Mouse (Mus musculus) thymus, postnatal 14 days (tissue): Measurements from ENCODE around the gene Rnf215.
A peak's percentile ranks its signal among the peaks of the same experiment; 100 is the strongest.
"Not testable (repeated sequence)": the region's sequence is repeated elsewhere in the genome, so short reads cannot be mapped to it uniquely, and the experiment has no call there.

ENCODE experiments used
- DNase-seq: peaks from one replicate; pipeline ENCODE4 v3.0.0; 2021

Rnf215 gene

DNA sequence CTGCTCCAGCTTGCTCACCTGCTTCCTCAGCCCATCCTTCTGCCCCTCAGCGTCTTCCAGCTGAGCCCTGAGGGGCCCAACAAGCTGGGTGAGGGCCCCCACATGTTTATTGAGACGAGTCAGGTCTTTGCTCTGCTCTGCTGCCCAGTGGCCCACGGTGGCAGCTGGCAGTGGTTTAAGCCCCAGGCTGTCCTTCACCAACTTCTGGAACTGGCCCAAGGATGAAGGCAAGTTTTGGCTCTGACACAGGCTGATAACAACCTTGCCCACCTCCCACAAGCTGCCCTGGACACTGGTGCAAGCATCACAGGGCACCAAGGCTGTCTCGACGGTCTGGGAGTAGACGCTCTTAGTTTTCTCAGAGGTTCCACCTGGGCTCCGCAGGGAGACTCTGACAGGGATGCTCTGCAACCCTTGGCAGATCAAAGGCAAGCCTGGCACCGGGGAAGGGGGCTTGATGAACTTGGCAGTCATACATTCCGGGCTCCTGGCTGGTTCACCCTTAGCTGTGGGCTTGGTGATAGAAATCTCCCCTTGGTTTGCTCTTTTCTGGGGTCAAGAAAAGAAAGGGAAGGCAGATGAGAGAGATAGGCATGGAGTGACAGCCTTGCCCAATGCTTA lies 13.6 kb downstream of the Rnf215 start:
- DNase-seq, result no peak

DNA sequence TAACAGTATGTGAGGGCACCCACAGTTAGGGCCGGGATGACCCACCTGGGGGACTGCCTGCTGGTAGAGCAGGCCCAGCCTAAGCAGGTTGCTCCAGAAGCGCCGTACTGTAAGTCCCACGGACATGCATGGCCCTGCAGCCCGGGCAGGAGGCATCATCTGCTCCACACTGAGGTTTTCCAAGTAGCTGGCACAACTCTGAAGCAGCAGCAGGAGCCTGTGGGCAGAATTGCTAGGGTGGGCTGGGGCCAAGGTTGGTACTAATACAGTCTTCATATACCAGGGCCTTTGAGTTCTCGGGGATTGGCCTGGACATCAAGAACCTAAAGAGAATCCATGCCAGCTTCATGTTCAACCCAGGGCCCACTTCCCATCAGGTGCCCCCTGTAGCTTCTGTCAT lies 14.9 kb downstream of the Rnf215 start:
- no peak for DNase-seq

DNA sequence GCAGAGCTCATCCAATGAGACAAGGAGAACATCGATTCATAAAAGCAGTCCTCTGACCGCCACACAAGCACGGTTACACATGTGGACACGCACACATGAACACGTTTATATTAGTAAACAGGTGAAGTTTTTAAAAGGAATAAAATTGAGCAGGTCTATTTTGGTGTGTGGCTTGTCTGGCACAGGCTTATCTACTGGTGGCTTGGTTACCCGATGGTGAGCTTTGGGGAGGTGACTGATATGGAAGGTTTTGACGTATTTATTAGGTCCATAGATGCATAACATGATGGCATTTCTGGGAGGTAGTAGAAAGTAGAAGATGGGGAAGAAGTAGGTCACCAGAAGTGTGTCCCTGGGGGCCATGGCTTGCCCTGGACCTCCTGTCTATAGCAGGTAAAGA lies 18.7 kb downstream of the Rnf215 start:
- no peak for DNase-seq

DNA sequence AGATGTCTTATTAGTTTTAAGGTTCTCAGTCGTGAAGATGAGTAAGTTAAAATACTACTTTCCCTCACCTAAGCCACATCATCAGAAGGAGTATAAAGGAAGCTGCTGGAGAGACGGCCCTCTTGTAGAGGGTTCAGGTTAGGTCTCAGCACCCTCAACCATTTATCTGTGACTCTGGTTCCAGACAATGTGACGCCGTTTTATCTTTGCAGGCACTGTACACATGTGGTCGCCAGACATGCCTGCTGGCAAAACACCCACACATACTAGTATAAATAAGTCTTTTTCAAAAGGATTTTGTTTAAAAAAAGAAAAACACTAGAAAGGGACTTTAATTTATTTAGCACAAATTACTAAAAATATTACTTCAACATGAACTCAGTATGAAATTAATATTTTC lies 20.6 kb downstream of the Rnf215 start:
- no peak for DNase-seq

DNA sequence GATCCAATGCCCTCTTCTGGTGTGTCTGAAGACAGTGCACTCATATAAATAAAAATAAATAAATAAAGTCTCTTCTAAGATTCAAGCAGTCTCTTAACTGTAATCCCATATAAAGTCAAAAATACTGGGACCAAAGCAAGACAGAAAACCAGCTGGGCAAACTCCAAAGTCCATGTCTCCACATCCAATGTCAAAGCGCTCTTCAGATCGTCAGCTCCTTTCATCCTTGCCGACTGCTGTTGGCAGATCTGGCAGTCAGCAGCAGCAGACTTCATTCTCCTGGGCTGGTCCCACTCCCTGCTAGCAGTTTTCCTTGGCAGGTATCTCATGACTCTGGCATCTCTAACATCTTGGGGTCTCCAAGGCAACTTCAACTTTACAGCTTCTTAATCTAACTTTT lies 23.7 kb downstream of the Rnf215 start:
- no peak for DNase-seq

DNA sequence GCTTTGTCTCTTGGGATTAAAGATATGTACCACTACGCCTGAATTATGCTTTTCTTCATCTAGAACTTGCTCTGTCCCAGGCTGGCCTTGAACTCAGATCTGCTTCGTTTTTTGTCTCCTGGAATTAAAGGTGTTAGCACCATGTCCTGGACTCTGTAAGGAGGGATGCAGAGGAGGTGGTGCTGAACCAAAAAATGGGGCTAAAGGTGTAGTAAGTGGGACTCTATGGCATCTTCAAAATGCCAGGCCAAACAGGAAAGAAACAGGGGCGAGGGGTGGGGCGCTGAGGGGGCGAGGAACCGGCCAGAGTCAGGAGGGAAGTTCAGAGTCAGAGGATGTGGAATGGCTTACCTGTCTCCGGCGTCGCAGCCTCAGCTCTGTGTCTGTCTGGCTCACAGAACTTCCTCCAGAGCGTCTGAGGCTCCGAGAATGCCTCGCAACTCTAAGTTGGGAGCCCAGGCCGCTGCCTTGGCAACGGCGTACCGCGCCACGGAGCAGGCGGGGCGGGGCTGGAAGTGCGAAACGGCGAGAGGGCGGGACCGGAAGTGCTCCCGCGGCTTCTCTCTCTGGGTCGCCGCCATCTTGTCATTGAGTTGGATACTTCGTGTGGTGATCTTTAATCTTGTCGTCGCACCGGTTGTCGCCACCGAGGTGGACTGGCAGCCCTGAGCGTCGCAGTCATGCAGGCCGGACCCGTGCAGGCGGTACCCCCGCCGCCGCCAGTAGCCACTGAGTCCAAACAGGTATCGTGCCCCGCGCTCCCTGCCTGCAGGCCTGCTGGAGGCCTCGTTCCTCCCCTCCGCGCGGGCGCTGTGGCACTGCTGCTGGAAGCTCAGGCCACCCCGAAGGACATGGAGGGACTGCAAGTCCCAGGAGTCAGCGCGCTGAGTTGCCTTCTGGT lies 25.1 kb downstream of the Rnf215 start, which contains the start of the genes Ccdc157 and Sf3a1:
Gene Ccdc157, minus strand, starts transcription at position 486 of the 901 bp plus-strand sequence.
Gene Sf3a1, plus strand, starts transcription at position 543 of the 901 bp plus-strand sequence.
- peak; percentile 96 for DNase-seq

DNA sequence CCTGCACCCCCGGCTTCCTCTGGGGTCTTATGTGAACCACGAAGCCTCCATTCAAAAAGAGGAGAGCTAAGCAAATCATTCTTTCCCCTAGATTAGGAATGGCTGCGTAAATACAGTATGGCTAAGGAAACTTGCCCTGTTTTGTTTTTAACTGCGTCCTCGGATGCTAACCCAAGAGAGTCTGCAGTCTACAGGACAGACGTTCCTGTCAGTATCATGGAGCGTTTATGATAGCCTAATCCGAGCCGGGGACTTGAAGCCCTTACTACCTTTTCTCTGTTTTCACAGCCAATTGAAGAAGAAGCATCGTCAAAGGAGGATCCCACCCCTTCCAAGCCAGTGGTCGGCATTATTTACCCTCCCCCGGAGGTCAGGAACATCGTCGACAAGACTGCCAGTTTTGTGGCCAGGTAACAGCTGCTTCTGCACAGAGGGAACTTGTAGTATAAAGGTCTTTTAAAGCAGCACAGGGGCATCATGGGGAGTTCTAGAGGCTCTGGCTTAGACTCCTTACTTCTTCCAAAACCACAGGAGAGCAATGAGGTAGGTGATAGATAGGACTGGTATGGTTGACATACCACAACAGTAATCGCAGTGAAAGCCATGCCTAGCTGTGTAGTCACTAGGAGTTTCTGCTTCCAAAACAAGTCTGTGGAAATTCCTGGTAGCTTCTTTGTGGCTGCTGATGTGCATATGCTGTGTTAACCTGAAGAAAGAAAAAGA lies 25.9 kb downstream of the Rnf215 start:
- no peak for DNase-seq

DNA sequence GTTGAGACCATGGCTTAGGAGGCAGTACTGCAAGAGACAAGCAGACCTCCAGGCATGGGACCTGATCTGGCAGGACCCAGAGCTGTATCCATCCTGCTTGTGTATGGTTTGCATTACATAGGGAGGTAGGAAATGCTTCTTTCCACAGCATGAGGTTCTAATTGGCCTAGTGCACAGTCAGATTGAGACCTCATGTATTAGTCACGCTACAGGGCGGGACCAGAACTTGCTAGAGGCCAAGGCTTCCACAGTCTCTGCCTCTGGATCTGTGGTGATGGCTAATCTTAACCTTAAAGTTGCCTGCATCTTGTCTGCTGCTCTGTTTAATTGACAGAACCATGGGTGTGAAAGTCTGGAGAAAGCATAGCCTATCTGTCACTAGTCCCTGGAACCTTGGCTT lies 29.7 kb downstream of the Rnf215 start:
- no peak for DNase-seq

DNA sequence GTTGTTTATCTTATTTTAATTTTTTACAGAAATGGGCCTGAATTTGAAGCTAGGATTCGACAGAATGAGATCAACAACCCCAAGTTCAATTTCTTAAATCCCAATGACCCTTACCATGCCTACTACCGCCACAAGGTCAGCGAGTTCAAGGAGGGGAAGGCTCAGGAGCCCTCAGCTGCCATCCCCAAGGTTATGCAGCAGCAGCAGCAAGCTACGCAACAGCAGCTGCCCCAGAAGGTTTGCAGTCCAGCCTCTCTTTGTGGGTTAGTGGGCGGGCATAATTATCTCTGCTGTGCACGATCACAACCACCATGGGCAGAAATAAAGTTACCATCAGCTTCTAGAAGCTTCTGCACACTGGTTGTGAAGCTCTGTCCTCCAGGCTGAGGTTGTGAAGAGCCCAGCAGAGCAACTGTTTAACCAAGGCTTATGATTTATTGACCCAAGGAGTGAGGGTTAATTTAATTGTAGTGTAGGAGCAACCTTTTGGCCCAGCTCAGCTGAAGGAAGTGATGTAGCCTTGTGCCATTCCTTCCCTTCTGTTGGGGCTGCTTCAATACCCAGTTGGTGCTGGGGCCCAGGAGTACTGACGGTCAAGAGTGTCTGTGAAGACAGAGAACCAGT lies 31.6 kb downstream of the Rnf215 start:
- DNase-seq, result no peak

DNA sequence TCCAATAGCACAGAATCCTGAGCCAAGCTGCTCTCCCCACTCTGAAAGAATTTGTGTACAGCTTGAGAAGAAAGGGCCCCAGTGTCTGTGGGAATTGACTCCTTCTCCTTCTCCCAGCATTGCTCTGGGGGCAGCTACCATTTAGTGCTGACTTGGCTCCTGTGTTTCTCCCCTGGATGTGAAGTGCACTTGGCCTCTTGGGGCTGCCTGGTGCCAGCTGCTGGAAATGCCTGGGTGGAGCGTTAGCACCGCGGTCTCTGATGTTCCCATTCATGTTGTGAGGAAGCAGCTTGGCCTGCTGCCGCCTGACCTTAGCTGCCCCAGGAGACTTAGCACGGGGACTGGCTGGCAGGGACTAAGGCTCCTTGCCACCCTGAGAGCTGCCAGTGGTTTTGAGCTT lies 39.6 kb downstream of the Rnf215 start:
- no peak for DNase-seq

DNA sequence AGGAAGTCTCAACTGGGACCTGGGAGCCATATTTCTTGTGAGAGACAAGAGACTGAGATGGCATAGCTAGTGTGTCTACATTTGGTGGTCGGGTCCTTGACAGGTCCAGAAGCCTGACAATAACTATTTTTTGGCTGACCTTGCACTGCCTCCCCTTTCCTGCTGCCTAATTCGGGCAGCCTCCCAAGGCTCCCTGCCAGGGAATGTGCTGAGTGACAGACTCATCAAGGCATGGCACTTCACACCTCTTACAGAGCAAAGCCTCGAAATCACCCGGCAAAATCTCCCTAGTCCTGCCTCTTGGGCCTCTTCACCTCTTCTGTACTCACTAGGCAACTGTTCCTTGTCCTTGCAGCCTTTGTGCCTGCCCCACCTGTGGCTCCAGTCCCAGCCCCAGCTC lies 42.7 kb downstream of the Rnf215 start:
- no peak for DNase-seq

DNA sequence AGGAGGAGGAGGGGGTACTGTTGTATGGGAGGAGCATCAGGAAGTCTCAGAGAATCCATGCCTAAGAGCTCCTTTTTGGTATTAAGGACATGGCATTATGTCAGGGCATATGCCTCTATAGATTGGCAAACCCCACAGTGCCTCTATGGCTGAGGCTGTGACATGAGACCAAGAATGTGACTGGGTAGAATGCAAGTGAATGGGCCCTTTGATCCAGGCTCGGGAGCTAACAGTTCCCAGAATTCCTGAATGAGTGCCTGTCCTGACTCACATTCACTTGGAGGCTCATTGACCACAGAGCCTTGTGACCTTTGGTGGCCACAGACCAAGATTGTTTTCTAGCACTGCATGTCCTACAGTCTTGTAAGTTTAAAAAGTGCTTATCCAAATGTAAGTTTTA lies 47.1 kb downstream of the Rnf215 start:
- no peak for DNase-seq

DNA sequence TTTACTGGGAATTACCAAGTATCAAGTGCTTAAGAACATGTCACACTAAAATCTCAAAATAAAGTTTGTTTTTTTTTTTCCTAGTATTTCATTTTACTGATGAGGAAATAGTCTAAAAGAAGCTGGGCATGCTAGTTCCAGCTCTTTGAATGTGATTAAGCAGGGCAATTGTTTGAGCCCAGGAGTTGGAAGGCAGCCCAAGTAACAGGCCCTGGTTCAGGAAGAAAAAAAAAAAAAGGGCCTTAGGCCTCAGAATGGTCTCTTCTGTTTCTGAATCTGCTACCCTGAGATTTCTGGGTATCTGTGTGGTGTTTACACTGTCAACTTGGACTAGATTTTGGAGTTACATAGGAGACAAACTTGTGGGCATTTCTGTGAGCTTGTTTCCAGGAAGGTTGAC lies 48.5 kb downstream of the Rnf215 start:
- no peak for DNase-seq

DNA sequence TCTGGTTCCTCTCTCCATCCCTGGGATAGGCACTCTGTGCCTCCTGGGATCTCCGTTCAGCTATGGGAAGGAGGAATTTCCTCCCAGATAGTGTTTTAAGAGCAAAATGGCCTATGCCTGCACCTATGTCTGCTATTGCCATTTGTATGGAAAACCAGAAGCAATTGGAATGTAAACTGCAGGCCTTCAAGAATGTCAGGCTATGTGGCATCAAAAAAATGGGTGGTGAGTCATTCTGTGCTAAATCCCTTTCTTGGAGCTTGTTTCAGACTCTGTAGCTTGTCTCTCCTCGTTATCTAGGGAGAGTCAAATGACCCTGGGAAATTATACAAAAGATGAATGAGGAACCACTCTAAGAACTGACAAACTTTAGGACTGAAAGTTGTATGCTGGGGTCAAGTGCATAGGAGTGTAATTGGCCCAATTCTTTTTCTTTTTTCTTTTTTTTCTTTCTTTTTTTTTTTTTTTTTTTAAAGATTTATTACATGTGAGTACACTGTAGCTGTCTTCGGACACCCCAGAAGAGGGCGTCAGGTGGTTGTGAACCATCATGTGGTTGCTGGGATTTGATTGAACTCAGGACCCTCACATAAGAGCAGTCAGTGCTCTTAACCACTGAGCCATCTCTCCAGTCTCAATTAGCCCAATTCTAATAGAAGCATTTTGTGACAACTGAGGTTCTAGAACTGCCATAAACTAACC lies 49.4 kb downstream of the Rnf215 start:
- peak; percentile 16 for DNase-seq

DNA sequence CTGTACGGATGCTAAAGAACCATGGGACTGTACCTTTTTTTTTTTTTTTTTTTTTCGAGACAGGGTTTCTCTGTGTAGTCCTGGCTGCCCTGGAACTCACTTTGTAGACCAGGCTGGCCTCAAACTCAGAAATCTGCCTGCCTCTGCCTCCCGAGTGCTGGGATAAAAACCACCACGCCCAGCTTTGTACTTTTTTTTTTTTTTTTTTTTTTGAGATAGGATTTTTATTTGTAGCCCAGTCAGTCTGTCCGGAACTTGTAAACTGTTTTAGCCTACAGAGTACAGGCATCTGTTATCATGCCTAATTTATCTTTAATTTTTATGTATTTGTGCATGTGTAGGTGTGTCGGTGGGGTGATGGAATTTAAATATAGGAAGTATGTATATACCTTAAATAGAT lies 50.5 kb downstream of the Rnf215 start:
- DNase-seq, result not testable (repeated sequence)

DNA sequence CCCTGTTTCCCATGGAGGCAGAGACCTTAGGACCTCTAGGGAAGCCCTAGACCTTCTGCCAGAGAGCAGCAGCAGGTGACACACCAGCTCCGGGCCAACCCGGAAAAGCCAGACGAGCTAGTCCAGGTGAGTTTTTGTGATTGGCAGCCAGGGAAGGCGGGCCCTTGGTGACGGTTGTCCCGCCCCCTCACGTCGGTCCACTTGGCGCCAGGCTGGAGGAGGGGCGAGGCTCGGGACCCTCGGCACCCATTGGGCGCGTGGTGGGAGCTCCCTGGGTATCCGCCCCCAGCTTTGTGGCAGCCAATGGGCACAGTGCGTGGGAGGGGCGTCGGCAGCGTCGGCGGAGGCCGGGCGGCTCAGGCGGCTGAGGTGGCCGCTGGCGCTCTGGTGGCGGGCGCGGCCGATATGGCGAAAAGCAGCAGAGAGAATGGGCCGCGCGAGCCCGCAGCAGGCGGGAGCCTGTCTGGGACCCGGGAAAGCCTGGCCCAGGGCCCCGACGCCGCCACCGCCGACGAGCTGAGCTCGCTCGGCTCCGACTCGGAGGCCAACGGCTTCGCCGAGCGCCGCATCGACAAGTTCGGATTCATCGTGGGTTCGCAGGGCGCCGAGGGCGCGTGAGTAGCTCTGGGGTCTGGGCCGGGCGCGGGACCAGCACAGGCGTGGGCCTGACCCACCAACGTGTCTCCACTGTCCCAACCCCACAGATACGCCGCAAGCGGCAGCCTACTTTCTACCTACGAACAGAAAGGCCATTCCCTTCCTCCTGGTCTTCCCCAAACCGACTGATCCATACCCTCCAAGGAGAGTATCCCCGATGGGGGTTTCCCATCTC lies 51.7 kb downstream of the Rnf215 start, which contains the start of gene Tbc1d10a:
Gene Tbc1d10a, plus strand, starts transcription at position 304 of the 832 bp plus-strand sequence.
- DNase-seq, result peak; percentile 99

DNA sequence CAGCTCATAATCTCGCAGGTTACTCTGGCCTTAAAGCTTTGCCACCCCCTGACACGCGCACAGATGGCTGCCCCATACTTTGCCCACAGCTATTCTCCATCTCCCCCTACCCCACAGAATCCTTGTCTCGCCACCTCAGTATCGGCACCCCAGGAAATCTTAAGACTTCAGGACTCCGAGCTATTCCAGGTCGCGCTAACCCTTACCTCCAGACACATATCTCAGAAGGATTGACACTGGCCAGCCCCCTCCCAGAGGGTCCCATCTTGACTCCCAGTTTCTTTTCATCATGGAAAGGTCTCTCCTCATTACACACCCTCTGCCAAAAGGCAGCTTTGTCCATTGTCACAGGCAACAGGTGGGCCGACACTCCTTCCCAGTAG lies 52.3 kb downstream of the Rnf215 start:
- DNase-seq, result no peak

DNA sequence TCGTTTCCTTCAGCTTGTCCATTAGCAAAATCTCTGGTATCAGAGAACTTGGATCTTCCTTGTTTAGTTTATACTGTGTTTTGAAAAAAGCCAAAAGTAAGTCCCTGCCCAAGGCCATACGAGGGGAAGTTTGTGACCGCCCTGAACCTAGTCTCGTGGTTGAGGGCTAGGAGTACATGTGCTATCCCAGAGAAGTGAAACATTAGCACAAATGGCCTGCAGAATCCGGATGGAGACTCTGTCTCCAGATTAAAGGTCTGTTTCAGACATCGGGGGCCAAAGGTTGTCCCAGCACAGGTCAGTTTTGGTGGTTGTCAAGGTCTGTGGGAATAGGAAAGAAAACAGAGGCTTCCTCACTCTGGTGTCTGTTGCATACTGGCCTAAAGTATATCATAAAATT lies 54.2 kb downstream of the Rnf215 start:
- no peak for DNase-seq

DNA sequence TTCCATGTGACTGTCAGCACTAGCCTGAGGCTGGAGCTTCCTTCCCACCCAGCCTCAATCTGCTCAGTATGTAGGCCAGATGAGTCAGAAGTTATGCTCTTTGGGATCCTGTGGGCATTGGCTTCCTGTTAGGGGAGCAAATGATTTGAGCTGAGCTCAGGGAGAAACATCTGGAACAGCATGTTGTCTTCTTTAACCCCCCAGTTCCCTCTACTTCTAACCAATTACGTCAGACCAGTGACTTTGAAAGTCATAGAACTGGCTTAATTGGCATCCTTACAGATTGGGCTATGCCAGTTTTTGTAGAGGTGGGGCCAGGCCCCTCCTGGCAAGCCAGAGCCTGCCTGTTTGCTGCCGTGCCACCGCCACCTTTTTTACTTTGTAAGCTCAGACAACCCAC lies 55.7 kb downstream of the Rnf215 start:
- no peak for DNase-seq
